Mouse (Mus musculus) intestine, embryonic 14.5 days (tissue): ENCODE results near the gene Pkdcc. TPM values are rescaled to one million over a fixed set of nuclear protein-coding genes. Genes with fewer than 3 reads are reported as not detected.
A peak's percentile ranks its signal among the peaks of the same experiment; 100 is the strongest.

Experiments used
- ATAC-seq: fragments of 200-750 bp; cut with Nextera tagmentation; replicated peaks from 2 replicates; pipeline ENCODE4 v1.8.0; 2017; ENCODE audit warnings: low read depth, moderate number of reproducible peaks, moderate TSS enrichment, moderate library complexity; ENCODE audit not compliant: low FRiP score, low TSS enrichment
- DNase-seq: peaks from one replicate; pipeline ENCODE4 v3.0.0-alpha.2; 2018; ENCODE audit warnings: low spot score
- H3K27ac ChIP-seq: fragments of 300-500 bp; sonication (generic); 2 replicates; pipeline ENCODE4 v1.5.1; 2014; ENCODE audit warnings: low read depth, mild to moderate bottlenecking, control low read depth
- H3K27me3 ChIP-seq: fragments of 300-500 bp; sonication (generic); replicated peaks from 2 replicates; pipeline ENCODE4 v1.6.1; 2014; ENCODE audit warnings: low read length, control low read depth; ENCODE audit not compliant: control insufficient read depth, insufficient read depth
- H3K36me3 ChIP-seq: fragments of 300-500 bp; sonication (generic); 2 replicates; pipeline ENCODE4 v1.6.1; 2014; ENCODE audit warnings: low read length, control low read depth; ENCODE audit not compliant: control insufficient read depth, insufficient read depth
- H3K4me1 ChIP-seq: fragments of 300-500 bp; sonication (generic); replicated peaks from 2 replicates; pipeline ENCODE4 v1.6.1; 2014; ENCODE audit warnings: low read length, control low read depth, mixed read lengths; ENCODE audit not compliant: control insufficient read depth, insufficient read depth
- H3K4me2 ChIP-seq: fragments of 300-500 bp; sonication (generic); 2 replicates; pipeline ENCODE4 v1.6.1; 2014; ENCODE audit warnings: low read length
- H3K4me3 ChIP-seq: fragments of 300-500 bp; sonication (generic); 2 replicates; pipeline ENCODE4 v1.5.1; 2014; ENCODE audit warnings: low read depth, low read length, control low read depth, mixed read lengths
- H3K9ac ChIP-seq: fragments of 300-500 bp; sonication (generic); 2 replicates; pipeline ENCODE4 v1.6.1; 2014; ENCODE audit warnings: mild to moderate bottlenecking, low read length
- H3K9me3 ChIP-seq: fragments of 300-500 bp; sonication (generic); 2 replicates; pipeline ENCODE4 v1.6.1; 2016; ENCODE audit warnings: low read length, control low read depth; ENCODE audit not compliant: control insufficient read depth
- WGBS: fragments of 180-500 bp; shearing (Covaris S2); extraction: QIAGEN DNeasy Blood & Tissue Kit; methylation state at CpG from one replicate; pipeline ENCODE4 v1.1.7; 2014; 5-methylcytosine and 5-hydroxymethylcytosine counted together
- polyA plus RNA-seq: library from polyadenylated mRNA; unstranded; fragments of >200 nt; fragmentation: Nextera tagmentation; extraction: Ambion mirVana; gene quantifications from 2 replicates; pipeline ENCODE4 v1.2.1, GENCODE M21; 2014

Pkdcc gene
- polyA plus RNA-seq, 1 experiment from 2014 or later = 44.2 TPM

- no peak overlapping the region for H3K4me3 ChIP-seq
- H3K27me3 ChIP-seq = no peaks in the 10 kb centered on the region
- DNase-seq = no peak
- peaks cover 63% of the 10 kb centered on the region for H3K36me3 ChIP-seq
- H3K4me2 ChIP-seq = peak overlapping the region; percentile 22; the same call in 1 of the 2 replicates
- ATAC-seq = peak; percentile 87
- peak overlapping the region; percentile 71 for H3K27ac ChIP-seq
- H3K9me3 ChIP-seq = no peaks in the 10 kb centered on the region
- H3K9ac ChIP-seq = no peak overlapping the region
- WGBS = 35% methylated on average over 3 of the region's 3 CpGs
- peaks cover 51% of the 10 kb centered on the region for H3K4me1 ChIP-seq
Observed at GRCm38 (mm10) chr17:83222705-83223104, 7.6 kb downstream of the Pkdcc start.

- H3K27ac ChIP-seq = no peak overlapping the region
- H3K36me3 ChIP-seq = peaks cover 63% of the 10 kb centered on the region
Observed at GRCm38 (mm10) chr17:83224451-83224971, 9.4 kb downstream of the Pkdcc start.

DNA sequence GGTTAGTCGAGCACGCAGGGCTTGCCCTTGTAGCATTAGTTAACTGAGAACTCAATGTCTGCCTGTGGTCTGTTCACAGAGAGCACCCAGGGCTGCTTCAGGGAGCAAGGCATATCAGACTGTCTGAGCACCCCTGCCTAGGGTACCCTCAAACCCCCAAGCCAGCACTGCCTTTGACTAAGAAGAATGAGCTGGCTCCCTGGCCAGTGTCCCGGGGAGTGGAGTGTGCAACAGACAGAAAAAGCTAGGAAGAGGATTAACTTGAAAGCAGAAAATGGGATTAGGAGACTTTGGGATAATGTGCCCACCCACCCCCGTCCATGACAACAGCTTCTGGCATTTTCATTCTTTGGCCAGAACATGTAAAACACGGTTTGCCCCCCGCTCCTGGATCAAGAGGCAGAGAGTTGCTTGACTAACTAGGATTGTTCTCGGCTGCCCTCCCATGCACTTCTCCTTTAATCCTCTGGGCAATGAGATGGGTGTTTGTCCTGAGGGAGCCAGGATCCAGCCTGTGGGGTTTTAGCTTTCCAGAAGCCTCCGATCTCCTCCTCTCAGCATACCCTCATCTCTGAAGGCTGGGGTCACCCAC, 11.4 kb downstream of the Pkdcc start:
- no peaks in the 10 kb centered on the region for H3K27me3 ChIP-seq
- H3K9ac ChIP-seq = no peak overlapping the region
- no peak for ATAC-seq
- DNase-seq = no peak
- peaks cover 16% of the 10 kb centered on the region for H3K4me1 ChIP-seq
- H3K4me2 ChIP-seq = no peak overlapping the region
- no peaks in the 10 kb centered on the region for H3K9me3 ChIP-seq
- WGBS = 71% methylated on average over 8 of the region's 8 CpGs
- H3K36me3 ChIP-seq = peaks cover 48% of the 10 kb centered on the region
- H3K27ac ChIP-seq = peak overlapping the region; percentile 18; the same call in 1 of the 2 replicates
- H3K4me3 ChIP-seq = no peak overlapping the region

More at GRCm38 (mm10) chr17:83224451-83224971, 9.4 kb downstream of the Pkdcc start:
- ATAC-seq (0 out of 2 replicates have a peak, but pooled peaks have one; percentile 2), DNase-seq (no peak)
- no peak overlapping the region for H3K9ac ChIP-seq
- H3K4me3 ChIP-seq = no peak overlapping the region
- H3K9me3 ChIP-seq = no peaks in the 10 kb centered on the region
- no peaks in the 10 kb centered on the region for H3K27me3 ChIP-seq
- peaks cover 35% of the 10 kb centered on the region for H3K4me1 ChIP-seq
- 64% methylated on average over 13 of the region's 13 CpGs for WGBS
- no peak overlapping the region for H3K4me2 ChIP-seq

- Histone ChIP-seq H3K27ac (no peak overlapping the region), H3K36me3 (0 out of 2 replicates have a peak, but pooled peaks cover 3% of the 10 kb centered on the region), H3K4me2 (no peak overlapping the region), H3K4me1 (no peaks in the 10 kb centered on the region), H3K9ac (no peak overlapping the region), H3K27me3 (no peaks in the 10 kb centered on the region), H3K4me3 (no peak overlapping the region), H3K9me3 (no peaks in the 10 kb centered on the region)
- DNase-seq (no peak), ATAC-seq (no peak)
- 53% methylated on average over 11 of the region's 11 CpGs for WGBS
Observed at GRCm38 (mm10) chr17:83231357-83231756, 16.3 kb downstream of the Pkdcc start.

GRCm38 (mm10) chr17:83235227-83235626, 20.1 kb downstream of the Pkdcc start:
- DNase-seq = no peak
- Histone ChIP-seq H3K4me2 (no peak overlapping the region), H3K9ac (no peak overlapping the region), H3K27me3 (no peaks in the 10 kb centered on the region), H3K9me3 (no peaks in the 10 kb centered on the region), H3K27ac (no peak overlapping the region), H3K4me1 (peaks cover 16% of the 10 kb centered on the region), H3K4me3 (no peak overlapping the region), H3K36me3 (no peaks in the 10 kb centered on the region)
- no peak for ATAC-seq
- WGBS = 88% methylated on average over 10 of the region's 10 CpGs

DNA sequence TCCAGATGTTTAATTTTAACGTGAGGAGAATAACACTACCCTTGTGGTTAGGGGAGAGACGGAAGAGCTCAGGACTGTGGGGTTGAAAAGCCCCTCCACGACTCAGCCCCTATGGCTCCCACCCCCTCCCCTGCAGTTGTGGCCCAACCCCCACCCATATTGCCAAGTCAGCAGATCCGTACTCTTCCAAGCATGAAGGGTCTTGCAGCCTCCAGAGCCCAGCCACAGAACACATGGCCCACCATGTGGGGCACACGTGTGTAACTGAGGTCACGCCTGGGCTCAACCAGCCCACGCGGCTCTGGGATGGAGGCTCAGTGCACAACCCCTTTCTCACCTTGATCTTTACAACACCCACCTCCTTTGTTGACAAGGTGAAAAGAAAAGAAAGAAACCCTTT, 21.1 kb downstream of the Pkdcc start:
- ATAC-seq (no peak), DNase-seq (no peak)
- Histone ChIP-seq H3K4me2 (no peak overlapping the region), H3K9me3 (no peaks in the 10 kb centered on the region), H3K27me3 (no peaks in the 10 kb centered on the region), H3K4me3 (no peak overlapping the region), H3K4me1 (peaks cover 18% of the 10 kb centered on the region), H3K27ac (no peak overlapping the region), H3K9ac (no peak overlapping the region), H3K36me3 (no peaks in the 10 kb centered on the region)
- 75% methylated on average over 8 of the region's 8 CpGs for WGBS

DNA sequence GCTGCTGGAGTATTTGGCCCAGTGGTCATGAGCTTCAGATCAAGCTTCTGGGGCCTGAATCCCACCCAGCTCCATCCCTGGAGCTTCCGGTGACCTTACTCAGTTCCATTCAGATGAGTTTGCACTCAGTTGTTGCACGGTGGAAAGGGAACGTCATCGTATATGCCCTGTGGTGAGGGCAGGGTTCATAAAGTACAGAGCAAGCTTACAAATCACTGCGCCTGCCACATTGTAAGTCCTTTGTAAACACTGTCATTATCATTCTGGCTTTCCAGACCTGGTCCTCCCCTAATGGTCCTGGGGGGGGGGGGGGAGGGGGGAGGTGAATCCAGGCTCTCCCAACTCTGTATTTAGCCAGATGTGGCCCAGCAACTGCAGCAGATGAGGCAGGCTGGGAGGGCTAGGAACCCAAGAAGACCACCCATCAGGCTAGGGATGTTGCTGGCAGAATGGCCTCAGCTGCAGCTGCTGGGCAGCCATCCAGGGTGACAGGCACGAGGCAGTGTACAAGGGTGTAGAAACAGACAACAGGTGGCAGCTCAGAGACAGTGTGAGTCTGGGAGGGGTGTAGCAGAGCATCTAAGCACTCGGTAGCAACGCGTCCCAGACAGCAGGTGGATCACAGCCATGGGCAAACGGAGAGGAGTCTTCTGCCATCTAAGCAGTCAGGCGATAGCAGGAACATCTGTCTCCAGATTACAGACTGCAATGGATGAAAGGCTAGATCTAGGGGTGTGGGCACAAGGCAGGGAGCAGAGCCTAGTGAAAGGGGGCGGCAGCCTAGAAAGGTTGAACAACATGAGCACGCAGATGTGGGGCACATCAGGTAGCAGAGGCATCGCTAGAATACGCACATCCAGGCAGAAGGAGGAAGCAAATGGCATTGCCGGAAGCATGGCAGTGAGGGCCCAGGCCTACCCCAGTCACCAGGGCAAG, 23.3 kb downstream of the Pkdcc start:
- DNase-seq (no peak), ATAC-seq (peak; percentile 72)
- Histone ChIP-seq H3K9me3 (no peaks in the 10 kb centered on the region), H3K4me1 (peaks cover 18% of the 10 kb centered on the region), H3K27ac (no peak overlapping the region), H3K36me3 (no peaks in the 10 kb centered on the region), H3K9ac (no peak overlapping the region), H3K27me3 (no peaks in the 10 kb centered on the region; the same call in 1 of the 2 replicates), H3K4me3 (no peak overlapping the region), H3K4me2 (no peak overlapping the region)
- 35% methylated on average over 16 of the region's 16 CpGs for WGBS

DNA sequence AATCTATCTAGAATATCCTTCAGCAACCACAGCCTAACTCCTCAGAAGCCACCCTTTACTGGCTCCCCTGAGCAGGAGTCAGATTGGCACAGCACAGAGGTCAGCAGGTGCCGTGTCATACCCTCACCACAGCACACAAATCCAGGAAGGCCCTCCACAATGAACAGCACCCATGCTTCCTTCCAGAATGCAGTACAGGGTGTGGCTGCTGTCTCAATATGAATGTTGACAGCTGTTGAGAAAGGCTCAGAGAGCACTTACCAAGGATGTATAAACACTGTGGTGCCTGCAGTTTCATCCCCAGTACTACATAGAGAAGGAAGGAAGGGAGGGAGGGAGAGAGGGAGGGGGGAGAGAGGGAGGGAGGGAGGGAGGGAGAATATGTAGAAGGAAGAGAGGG, 29.4 kb downstream of the Pkdcc start:
- DNase-seq = no peak
- no peak for ATAC-seq
- no peaks in the 10 kb centered on the region; the same call in none of the 2 replicates for H3K27me3 ChIP-seq
- no peaks in the 10 kb centered on the region for H3K9me3 ChIP-seq
- H3K9ac ChIP-seq = no peak overlapping the region
- no peak overlapping the region for H3K27ac ChIP-seq
- no peaks in the 10 kb centered on the region for H3K36me3 ChIP-seq
- 28% methylated on average over 1 of the region's 1 CpGs for WGBS
- H3K4me1 ChIP-seq = peaks cover 15% of the 10 kb centered on the region
- no peak overlapping the region for H3K4me3 ChIP-seq
- no peak overlapping the region for H3K4me2 ChIP-seq
